Mouse (Mus musculus) CH12.LX (cell line): ENCODE measurements around the gene AI854703.
"Not testable (repeated sequence)": the region's sequence is repeated elsewhere in the genome, so short reads cannot be mapped to it uniquely, and the experiment has no call there.

ENCODE experiments used
- CTCF ChIP-seq, 2 experiments: IDR thresholded peaks in 1 of 2; conservative IDR thresholded peaks in 1 of 2; 2 replicates each; pipeline ENCODE4 v1.5.1; 2011 to 2012; ENCODE audit warnings: low read depth in 2 of 2, low read length in 2 of 2, improper control_type of control experiment in 1 of 2, inconsistent platforms in 1 of 2, mild to moderate bottlenecking in 1 of 2, moderate library complexity in 1 of 2
- EP300 ChIP-seq: IDR thresholded peaks from 2 replicates; pipeline ENCODE4 v1.6.1; 2011; ENCODE audit warnings: low read length, improper control_type of control experiment
- JUND ChIP-seq: conservative IDR thresholded peaks from 2 replicates; pipeline ENCODE4 v1.6.1; 2011; ENCODE audit warnings: low read depth, low read length, improper control_type of control experiment
- KAT2A ChIP-seq: IDR thresholded peaks from 2 replicates; pipeline ENCODE4 v1.6.1; 2012; ENCODE audit warnings: low read length, improper control_type of control experiment, inconsistent platforms; ENCODE audit not compliant: insufficient replicate concordance
- MAZ ChIP-seq: IDR thresholded peaks from 2 replicates; pipeline ENCODE4 v1.6.1; 2012; ENCODE audit warnings: low read depth, mild to moderate bottlenecking, inconsistent platforms, low read length, improper control_type of control experiment, moderate library complexity
- NRF1 ChIP-seq: IDR thresholded peaks from 2 replicates; pipeline ENCODE4 v1.6.1; 2014; ENCODE audit warnings: low read depth, mild to moderate bottlenecking, inconsistent platforms, low read length, improper control_type of control experiment, moderate library complexity
- POLR2A ChIP-seq: IDR thresholded peaks from 2 replicates; pipeline ENCODE4 v1.6.1; 2011; ENCODE audit warnings: low read depth, mild to moderate bottlenecking, improper control_type of control experiment, low read length
- POLR2AphosphoS2 ChIP-seq: IDR thresholded peaks from 2 replicates; pipeline ENCODE4 v1.6.1; 2011; ENCODE audit warnings: low read depth, low read length, improper control_type of control experiment
- SMC3 ChIP-seq: IDR thresholded peaks from 2 replicates; pipeline ENCODE4 v1.6.1; 2011; ENCODE audit warnings: low read depth, low read length, improper control_type of control experiment
- USF1 ChIP-seq: IDR thresholded peaks from 2 replicates; pipeline ENCODE4 v1.6.1; 2014; ENCODE audit warnings: low read depth, mild to moderate bottlenecking, inconsistent platforms, low read length, improper control_type of control experiment
- ZC3H11A ChIP-seq: IDR thresholded peaks from 2 replicates; pipeline ENCODE4 v1.6.1; 2012; ENCODE audit warnings: low read depth, mild to moderate bottlenecking, inconsistent platforms, low read length, improper control_type of control experiment

GRCm38 (mm10) chr6:48622186-48622843 is 4.2 kb upstream of the AI854703 start:
- TF ChIP-seq CTCF (conservative IDR thresholded peaks at IDR 0.05 in 1 of 2, IDR thresholded peaks at IDR 0.05 in 1 of 2; ENCODE audit: low read depth in 2 of 2, low read length in 2 of 2); USF1; ZC3H11A; EP300; MAZ; SMC3; NRF1; JUND: not testable (repeated sequence)
- peak; percentile 88 for TF ChIP-seq POLR2A
- peak; percentile 92; the same call in 1 of the 2 replicates for TF ChIP-seq POLR2AphosphoS2
- peak; percentile 86; the same call in 1 of the 2 replicates for TF ChIP-seq KAT2A
